Mouse (Mus musculus): ENCODE data around the gene Ermard. TPM values are rescaled to one million over a fixed set of nuclear protein-coding genes. Genes with fewer than 3 reads are reported as not detected.
A peak's percentile ranks its signal among the peaks of the same experiment; 100 is the strongest.
"Not testable (repeated sequence)": the region's sequence is repeated elsewhere in the genome, so short reads cannot be mapped to it uniquely, and the experiment has no call there.

Gene Ermard
- total RNA-seq, 2 experiments from 2014 or later: 53.9 to 69.1 TPM

DNA sequence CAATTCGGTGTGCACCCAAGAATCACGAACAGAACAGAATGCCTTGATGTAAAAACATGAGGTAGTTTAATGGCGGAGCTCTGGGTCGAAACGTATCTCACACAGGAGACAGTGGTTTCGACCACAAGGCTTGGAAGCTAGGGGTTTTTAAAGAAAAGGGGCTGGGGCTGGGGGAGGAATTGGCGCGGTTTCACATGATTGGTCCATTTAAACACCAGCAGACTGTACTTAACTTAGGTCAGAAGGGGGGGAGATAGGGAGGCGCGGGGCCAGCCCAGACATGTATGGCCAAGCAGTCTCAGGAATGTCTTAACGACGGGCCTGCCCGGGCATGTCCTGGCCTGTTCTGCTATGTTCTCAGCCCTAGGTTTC, 12.8 kb downstream of the Ermard start:
- DNase-seq (ENCODE audit: low spot score in 2 of 2): peak in 1 of 2 experiments; percentile 9
- H3K4me3 ChIP-seq, H3K27ac ChIP-seq: not testable (repeated sequence)

DNA sequence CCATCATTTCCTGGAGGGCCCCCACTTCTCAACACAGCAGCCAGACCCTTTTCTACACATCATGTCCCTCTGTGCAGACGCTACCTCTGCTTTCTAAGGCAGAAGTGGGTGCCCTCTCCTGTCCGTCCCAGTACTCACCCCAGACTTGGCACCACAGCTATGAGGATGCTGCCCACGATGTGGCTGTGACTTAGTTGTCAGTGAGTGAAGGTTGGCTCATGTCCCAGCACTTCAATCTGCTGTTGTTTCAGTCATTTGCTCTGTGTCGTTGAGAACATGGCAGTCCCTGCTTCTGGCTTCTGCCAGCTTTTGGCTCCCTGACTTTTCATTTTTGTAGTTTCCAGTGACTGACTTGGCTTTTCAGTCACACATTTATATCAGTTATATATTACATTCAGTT, 14.9 kb downstream of the Ermard start:
- Histone ChIP-seq H3K27ac (no peak overlapping the region), H3K4me3 (no peak overlapping the region)
- DNase-seq (ENCODE audit: low spot score in 2 of 2): peak; percentile 78 to 90
- TF ChIP-seq CTCF (conservative IDR thresholded peaks at IDR 0.05): no peak

DNA sequence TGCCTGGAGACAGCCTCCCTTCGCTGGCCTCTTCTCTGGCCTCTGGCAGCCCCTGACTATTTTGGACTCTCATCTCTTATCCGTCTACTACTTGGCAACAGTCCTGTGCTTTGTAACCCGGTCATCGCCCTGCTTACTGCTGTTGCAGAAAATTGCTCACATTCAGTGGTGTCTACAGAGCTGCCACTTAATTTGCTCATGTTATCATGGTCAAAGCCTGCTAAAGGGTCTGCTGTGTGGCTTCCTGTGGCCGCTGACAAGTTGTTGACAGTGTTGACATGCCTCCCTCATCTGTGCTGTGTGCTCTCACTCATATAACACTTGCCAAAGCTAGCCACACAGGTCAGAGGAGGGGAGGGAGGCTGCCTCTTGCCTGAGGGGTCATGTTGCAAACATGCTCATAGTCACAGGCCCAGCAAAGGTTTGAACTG, 17.2 kb downstream of the Ermard start:
- Histone ChIP-seq H3K4me3 (no peak overlapping the region), H3K27ac (no peak overlapping the region)
- peak in 1 of 2 experiments; percentile 7 for DNase-seq (ENCODE audit: low spot score in 2 of 2)
- TF ChIP-seq CTCF (conservative IDR thresholded peaks at IDR 0.05): no peak

DNA sequence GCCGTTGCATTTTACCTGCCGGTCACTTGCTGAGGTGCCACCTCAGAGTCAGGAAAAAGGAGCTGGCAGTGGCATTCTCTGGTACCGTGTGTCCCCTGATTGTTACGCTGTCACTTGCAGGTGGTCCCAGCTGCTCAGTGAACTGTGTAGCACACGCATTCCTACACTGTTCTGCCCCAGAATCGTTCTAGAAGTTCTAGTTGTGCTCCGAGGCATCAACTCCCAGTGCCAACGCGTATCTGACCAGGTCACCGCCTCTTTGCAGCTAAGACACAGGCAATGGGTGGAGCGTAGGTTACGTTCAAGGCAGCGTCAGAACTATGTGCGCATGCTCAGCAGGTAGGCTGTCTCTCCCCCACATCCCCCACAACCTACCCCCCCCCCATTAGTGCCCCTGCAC, 18.6 kb downstream of the Ermard start:
- DNase-seq (ENCODE audit: low spot score in 2 of 2): no peak
- no peak for TF ChIP-seq CTCF (conservative IDR thresholded peaks at IDR 0.05)
- Histone ChIP-seq H3K27ac (no peak overlapping the region), H3K4me3 (no peak overlapping the region)

DNA sequence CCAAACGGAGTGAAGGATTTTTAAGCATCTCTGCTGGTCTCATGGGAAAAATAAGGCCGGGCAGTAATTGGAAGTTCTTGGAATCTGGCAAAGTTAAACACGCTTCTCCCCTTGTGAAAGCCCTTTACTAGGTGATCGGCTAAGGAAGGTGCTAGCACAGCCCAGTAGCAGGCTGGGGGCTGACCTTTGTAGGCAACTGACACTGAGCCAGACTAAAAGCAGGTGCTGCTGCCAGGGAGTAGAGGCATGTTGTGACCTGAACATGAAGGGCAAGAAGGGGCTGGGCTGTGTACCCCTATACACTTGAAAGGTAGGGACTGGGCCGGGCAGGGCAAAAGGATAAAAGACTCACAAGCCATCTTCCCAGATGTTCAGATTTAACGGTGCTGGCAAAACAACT, 19.3 kb downstream of the Ermard start:
- H3K27ac ChIP-seq: no peak overlapping the region
- no peak for DNase-seq (ENCODE audit: low spot score in 2 of 2)
- H3K4me3 ChIP-seq: no peak overlapping the region
- no peak for TF ChIP-seq CTCF (conservative IDR thresholded peaks at IDR 0.05)

DNA sequence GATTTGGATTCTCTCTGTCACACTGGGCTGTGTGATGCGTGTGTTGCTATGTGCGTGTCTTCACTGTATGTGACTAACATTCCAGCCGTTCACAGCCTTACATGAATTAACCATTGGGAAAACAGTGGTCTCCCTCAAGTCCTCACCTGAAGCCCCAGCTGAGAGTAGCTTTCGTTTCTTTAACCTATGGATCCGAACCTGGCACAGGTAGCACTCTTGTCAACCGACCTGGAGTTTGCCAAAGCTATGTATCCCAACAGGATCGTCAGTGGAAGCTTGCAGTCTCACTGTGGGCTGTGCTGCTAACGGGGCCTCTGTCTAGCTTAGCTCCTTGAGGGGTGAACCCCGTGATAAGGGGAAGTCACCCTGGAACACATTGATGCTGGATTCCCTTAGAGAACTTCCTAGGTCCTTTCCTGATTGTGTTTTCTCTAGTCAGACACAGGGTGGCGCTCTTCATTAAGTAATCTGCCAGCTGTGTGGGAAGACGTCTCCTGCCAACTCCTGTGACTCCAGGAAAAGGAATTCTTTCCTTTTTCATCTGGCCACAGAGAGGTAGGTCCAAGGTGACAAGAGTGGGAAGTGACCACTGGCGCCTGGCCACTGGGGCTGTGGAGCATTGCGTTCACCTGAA, 24.5 kb downstream of the Ermard start:
- 0 out of 2 replicates have a peak overlapping the region, but pooled peaks have one; percentile 41 for H3K27ac ChIP-seq
- TF ChIP-seq CTCF (conservative IDR thresholded peaks at IDR 0.05): peak; percentile 91
- H3K4me3 ChIP-seq: peak overlapping the region; percentile 41; the same call in 1 of the 2 replicates
- peak; percentile 70 to 80 for DNase-seq (ENCODE audit: low spot score in 2 of 2)

DNA sequence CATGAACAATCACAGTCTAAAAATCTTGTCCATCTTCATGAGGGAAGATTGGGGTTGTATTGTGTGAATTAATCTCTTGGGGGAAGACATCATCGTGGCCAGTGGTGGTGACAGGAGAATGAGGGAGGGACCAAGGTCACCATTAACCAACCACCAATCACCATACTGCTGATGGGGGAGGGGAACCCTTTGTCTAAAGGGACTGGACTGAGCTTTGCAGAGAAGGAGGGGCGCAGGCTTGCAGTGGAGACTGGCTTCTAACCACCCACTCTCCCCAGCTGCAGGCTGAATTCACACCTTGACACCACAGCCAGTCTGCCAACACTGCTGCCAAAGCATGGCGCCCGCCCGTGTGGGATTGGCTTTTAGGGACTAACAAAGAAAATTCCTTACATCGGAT, 25.1 kb downstream of the Ermard start:
- Histone ChIP-seq H3K27ac (0 out of 2 replicates have a peak overlapping the region, but pooled peaks have one; percentile 41), H3K4me3 (peak overlapping the region; percentile 41; the same call in 1 of the 2 replicates)
- DNase-seq (ENCODE audit: low spot score in 2 of 2): no peak
- no peak for TF ChIP-seq CTCF (conservative IDR thresholded peaks at IDR 0.05)

DNA sequence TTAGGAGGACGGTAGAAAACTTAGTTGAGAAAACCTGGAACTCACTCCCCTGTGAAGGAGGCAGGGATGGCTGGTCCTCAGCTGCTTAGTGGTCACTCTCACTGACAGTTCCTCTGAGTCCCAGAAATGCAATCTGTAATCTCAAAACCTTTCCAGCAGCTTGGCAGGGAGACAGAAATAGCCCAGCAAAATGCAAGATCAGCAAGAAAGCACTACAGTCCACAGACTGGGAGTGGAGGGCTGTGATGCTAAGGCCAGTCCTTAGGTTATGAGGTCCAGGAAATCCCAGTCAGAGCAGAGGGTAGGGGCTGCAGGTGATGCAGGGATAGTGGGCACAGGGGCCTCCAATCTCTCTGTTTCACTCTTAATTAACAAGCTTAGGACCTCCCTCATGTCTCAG, 25.9 kb downstream of the Ermard start:
- Histone ChIP-seq H3K4me3 (no peak overlapping the region), H3K27ac (no peak overlapping the region)
- TF ChIP-seq CTCF (conservative IDR thresholded peaks at IDR 0.05): no peak
- no peak for DNase-seq (ENCODE audit: low spot score in 2 of 2)

DNA sequence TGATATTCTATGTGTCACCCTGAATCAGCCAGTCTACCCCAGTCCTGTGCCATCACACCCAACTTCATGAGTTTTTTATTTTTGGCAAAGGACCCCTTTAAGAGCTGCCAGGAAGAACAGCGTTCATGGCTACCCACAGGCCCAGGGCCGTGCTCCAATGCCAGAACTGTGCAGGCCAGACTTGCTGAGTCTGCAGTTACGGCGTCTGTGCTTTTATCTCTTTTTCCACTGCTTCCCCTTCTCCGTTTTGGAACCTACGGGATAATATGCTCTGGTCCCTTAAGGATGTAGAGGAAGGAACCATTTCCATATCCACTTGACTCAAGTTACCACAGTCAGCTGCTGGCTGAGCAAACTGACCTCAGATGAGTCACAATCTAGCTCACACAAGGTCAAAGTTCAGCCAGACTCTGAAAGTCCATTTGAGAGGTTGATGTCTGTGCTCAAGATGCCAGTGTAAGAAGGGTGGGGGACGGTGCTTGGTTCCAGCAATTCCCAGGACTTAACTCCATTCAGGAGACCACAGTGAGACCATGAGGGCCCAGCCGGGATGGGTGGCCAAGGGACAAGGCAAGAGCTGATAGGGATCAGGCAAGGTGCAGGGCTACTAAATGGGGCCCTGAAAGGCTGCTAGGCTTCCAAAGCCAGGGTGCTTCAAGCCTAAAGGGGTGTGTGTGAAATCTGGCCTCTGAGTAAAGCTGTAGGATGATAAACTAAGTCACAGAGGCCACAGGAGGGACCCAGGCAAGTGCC, 27.2 kb downstream of the Ermard start:
- Histone ChIP-seq H3K4me3 (no peak overlapping the region), H3K27ac (no peak overlapping the region)
- DNase-seq (ENCODE audit: low spot score in 2 of 2): no peak
- no peak for TF ChIP-seq CTCF (conservative IDR thresholded peaks at IDR 0.05)

DNA sequence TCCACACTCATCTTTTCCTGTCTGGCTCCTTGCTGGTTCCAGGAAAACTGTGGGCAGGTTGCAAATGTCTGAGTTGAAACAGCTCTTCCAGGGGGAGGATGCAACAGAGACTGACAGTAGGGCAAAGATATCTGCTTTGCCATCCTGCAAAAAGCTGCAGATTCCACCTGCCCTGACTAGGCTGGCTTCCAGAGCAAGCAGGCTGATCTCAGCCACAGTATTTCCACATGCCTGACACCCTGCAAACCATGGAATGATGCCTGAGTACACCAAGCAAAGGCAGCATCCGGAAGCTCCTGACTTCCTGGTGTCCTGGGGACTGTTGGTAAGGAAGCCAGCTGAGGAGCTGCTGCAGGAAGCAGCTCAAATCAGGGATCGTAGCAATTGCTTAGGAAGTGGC, 28.1 kb downstream of the Ermard start:
- Histone ChIP-seq H3K27ac (no peak overlapping the region), H3K4me3 (no peak overlapping the region)
- DNase-seq (ENCODE audit: low spot score in 2 of 2): peak in 1 of 2 experiments; percentile 41
- TF ChIP-seq CTCF (conservative IDR thresholded peaks at IDR 0.05): no peak

DNA sequence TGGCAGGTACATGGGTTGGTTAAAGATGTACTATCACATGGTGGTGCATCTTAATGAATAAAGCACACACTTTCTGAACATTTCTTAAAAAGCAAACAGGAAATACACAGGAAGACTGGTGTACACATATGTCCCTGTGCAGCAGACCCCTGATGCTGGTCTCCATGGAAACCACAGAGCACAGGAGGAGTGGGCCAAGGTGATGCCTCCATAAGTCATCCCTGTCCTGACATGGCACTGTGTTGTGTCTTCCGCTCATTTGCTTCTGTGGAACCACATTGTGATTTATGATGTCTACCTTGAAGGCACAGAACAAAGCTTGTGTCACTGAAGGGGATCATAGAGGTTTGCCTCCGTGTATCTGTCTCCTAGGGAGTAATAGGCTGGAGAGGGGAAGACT, 31.2 kb downstream of the Ermard start:
- TF ChIP-seq CTCF (conservative IDR thresholded peaks at IDR 0.05): no peak
- H3K4me3 ChIP-seq: no peak overlapping the region

DNA sequence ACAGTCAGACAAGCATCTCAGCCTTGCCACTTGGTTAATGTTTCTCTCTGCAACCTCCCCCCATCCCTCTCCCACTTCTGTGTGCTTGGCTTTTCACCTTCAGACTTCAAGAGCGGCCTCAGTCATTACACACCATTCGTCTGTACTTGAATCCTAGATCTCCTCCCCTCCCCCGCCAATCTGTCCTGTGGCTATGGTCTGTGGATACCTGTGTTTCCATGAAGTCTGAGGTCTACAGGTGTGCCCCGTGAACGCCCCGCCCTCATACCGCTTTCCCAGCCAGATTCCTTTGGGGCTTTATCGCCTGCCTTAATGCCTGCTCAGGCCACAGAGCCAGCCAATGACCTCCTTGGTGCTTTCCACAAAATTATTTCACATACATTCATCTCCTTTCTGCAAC, 34.0 kb downstream of the Ermard start:
- DNase-seq (ENCODE audit: low spot score in 2 of 2): no peak
- no peak overlapping the region for H3K4me3 ChIP-seq
- no peak for TF ChIP-seq CTCF (conservative IDR thresholded peaks at IDR 0.05)
- H3K27ac ChIP-seq: no peak overlapping the region

More for the DNA sequence above, 31.2 kb downstream of the Ermard start:
- DNase-seq (ENCODE audit: low spot score in 2 of 2): no peak
- no peak overlapping the region for H3K27ac ChIP-seq

DNA sequence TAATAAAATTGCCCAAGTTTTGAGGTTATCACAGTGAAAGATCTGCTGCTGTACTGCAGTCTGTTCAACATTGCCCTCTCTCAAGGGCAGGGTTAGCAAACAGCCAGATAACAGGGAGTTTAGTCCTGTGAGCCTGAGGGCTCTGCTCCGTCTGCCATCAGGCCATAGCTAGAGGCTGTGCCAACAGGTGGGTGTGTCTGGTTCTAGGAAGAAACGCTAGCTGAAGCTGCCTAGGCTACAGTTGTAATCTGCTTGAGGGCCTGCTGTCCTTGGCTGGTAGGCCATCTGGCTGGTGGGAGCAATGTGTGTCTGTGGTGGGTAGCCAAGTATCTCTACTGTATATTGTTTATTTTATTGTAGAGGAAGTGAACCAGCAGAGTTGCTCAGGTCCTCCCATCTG, 36.5 kb downstream of the Ermard start:
- peak; percentile 33 to 36 for DNase-seq (ENCODE audit: low spot score in 2 of 2)
- no peak overlapping the region for H3K4me3 ChIP-seq
- TF ChIP-seq CTCF (conservative IDR thresholded peaks at IDR 0.05): no peak
- H3K27ac ChIP-seq: no peak overlapping the region
